Mouse (Mus musculus) stomach, embryonic 14.5 days (tissue): ENCODE measurements around the gene Trabd2b. TPM values are rescaled to one million over a fixed set of nuclear protein-coding genes. Genes with fewer than 3 reads are reported as not detected.

Source experiments
- ATAC-seq: fragments of 200-750 bp; cut with Nextera tagmentation; 2 replicates; pipeline ENCODE4 v1.8.0; 2017; ENCODE audit warnings: low read depth, moderate TSS enrichment; ENCODE audit not compliant: insufficient number of reproducible peaks, insufficient read depth, low FRiP score
- H3K27ac ChIP-seq: fragments of 300-500 bp; sonication (generic); 2 replicates; pipeline ENCODE4 v1.5.1; 2014; ENCODE audit warnings: mild to moderate bottlenecking, low read length, moderate library complexity, mixed read lengths
- H3K27me3 ChIP-seq: fragments of 300-500 bp; sonication (generic); 2 replicates; pipeline ENCODE4 v1.6.1; 2014; ENCODE audit warnings: low read length, control low read depth, mixed read lengths; ENCODE audit not compliant: control insufficient read depth, insufficient read depth
- H3K36me3 ChIP-seq: fragments of 300-500 bp; sonication (generic); 2 replicates; pipeline ENCODE4 v1.6.1; 2014; ENCODE audit warnings: mild to moderate bottlenecking, control low read depth, low read length, moderate library complexity, mixed read lengths; ENCODE audit not compliant: control insufficient read depth, insufficient read depth
- H3K4me1 ChIP-seq: fragments of 300-500 bp; sonication (generic); 2 replicates; pipeline ENCODE4 v1.6.1; 2014; ENCODE audit warnings: low read length, control low read depth, mixed read lengths; ENCODE audit not compliant: control insufficient read depth, insufficient read depth
- H3K4me2 ChIP-seq: fragments of 300-500 bp; sonication (generic); replicated peaks from 2 replicates; pipeline ENCODE4 v1.6.1; 2014; ENCODE audit warnings: low read depth, low read length, control low read depth
- H3K4me3 ChIP-seq: fragments of 300-500 bp; sonication (generic); 2 replicates; pipeline ENCODE4 v1.5.1; 2014; ENCODE audit warnings: low read depth, low read length, control low read depth
- H3K9ac ChIP-seq: fragments of 300-500 bp; sonication (generic); replicated peaks from 2 replicates; pipeline ENCODE4 v1.6.1; 2014; ENCODE audit warnings: low read depth, mild to moderate bottlenecking, control low read depth, low read length, moderate library complexity, mixed read lengths
- H3K9me3 ChIP-seq: fragments of 300-500 bp; sonication (generic); 2 replicates; pipeline ENCODE4 v1.6.1; 2016; ENCODE audit warnings: low read depth, low read length, control low read depth; ENCODE audit not compliant: control insufficient read depth
- WGBS: fragments of 180-500 bp; shearing (Covaris S2); extraction: QIAGEN DNeasy Blood & Tissue Kit; methylation state at CpG from one replicate; pipeline ENCODE4 v1.1.7; 2014; 5-methylcytosine and 5-hydroxymethylcytosine counted together
- polyA plus RNA-seq: library from polyadenylated mRNA; unstranded; fragments of >200 nt; fragmentation: Nextera tagmentation; extraction: Ambion mirVana; gene quantifications from 2 replicates; pipeline ENCODE4 v1.2.1, GENCODE M21; 2014

Trabd2b gene
- polyA plus RNA-seq, 1 experiment from 2014 or later: 0.93 TPM

DNA sequence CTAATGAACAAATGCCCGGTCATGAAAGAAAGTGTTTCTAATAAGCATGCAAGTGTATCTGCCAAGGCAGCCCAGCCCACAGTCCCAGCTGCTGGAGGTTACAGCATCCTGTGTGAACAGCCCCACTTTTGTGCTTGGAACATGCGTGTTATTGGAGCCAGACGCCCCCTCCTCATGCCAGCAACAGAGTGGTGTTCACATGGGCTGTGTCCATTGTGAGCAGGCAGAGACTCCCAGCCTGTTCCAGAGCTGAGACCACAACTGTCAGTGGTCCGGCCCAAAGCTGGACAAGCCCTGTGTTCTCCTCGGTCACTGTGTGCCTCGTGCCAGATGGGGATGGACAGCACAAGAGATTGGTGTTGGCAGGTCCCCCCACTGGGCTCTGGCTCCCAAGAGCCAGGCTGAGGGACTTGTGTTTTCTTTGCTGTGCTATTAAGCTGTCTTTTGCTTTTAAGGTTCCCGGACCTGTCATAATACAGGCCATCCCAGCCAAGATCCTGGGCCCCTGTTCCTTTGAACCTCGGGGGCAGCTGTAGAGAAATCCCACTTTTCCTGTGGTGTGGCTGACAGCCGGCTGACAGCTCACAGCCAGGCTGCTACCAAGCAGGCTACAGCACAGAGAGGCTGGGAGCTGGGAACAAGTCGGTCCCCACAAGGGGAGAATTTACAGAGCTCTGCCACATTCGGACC, 70.7 kb downstream of the Trabd2b start:
- no peaks in the 10 kb centered on the region for H3K36me3 ChIP-seq
- H3K27me3 ChIP-seq: no peaks in the 10 kb centered on the region
- no peak overlapping the region for H3K27ac ChIP-seq
- no peak for ATAC-seq
- H3K9me3 ChIP-seq: no peaks in the 10 kb centered on the region
- no peak overlapping the region for H3K4me3 ChIP-seq
- 44% methylated on average over 11 of the region's 11 CpGs for WGBS
- no peak overlapping the region for H3K9ac ChIP-seq
- H3K4me1 ChIP-seq: no peaks in the 10 kb centered on the region
- H3K4me2 ChIP-seq: no peak overlapping the region

DNA sequence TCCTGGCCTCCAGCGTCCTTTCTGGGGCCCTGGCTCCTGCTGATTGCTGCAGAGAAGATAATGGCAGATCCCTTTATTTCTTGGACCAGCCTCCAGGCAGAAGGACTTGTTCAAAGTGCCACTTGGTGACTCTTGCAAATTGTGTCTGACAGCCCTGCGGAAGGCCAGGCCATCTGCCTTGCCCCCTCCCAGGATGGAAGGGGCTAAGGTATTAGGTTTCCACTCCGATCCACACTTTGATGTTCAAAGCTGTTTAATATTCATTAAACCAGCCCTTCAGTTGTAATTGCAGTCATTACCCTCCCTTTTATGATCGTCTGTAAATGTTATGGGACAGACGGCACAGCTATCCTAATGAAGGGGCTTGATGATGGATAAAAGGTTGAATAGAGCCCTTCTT, 75.0 kb downstream of the Trabd2b start:
- no peak overlapping the region for H3K9ac ChIP-seq
- no peaks in the 10 kb centered on the region for H3K36me3 ChIP-seq
- H3K4me2 ChIP-seq: no peak overlapping the region
- H3K9me3 ChIP-seq: no peaks in the 10 kb centered on the region
- 53% methylated on average over 5 of the region's 5 CpGs for WGBS
- H3K27me3 ChIP-seq: no peaks in the 10 kb centered on the region
- H3K4me3 ChIP-seq: no peak overlapping the region
- H3K4me1 ChIP-seq: no peaks in the 10 kb centered on the region
- no peak for ATAC-seq
- H3K27ac ChIP-seq: no peak overlapping the region

DNA sequence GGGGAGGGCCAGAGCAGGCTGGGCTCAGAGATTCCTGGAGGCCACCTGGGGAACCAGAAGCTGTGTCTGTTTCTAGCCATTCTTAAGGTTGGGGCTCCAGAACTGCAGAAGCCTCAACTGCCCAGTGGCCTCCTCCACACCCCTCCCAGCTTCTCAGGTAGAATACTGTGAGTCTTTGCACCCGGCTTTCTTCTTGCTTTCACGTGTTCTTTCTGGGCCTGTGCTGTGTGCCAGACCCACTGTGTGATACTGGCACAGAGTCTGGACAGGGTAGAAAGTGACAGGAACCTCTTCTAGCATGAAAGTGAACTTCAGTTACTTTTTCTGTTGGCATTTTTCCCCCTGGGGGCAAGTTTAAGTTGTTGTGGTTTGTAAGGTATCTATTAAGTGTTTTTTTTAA, 77.6 kb downstream of the Trabd2b start:
- H3K36me3 ChIP-seq: no peaks in the 10 kb centered on the region
- ATAC-seq: no peak
- H3K4me2 ChIP-seq: no peak overlapping the region
- no peaks in the 10 kb centered on the region for H3K27me3 ChIP-seq
- 62% methylated on average over 2 of the region's 2 CpGs for WGBS
- no peak overlapping the region for H3K27ac ChIP-seq
- no peaks in the 10 kb centered on the region for H3K4me1 ChIP-seq
- no peak overlapping the region for H3K4me3 ChIP-seq
- no peak overlapping the region for H3K9ac ChIP-seq
- no peaks in the 10 kb centered on the region for H3K9me3 ChIP-seq

DNA sequence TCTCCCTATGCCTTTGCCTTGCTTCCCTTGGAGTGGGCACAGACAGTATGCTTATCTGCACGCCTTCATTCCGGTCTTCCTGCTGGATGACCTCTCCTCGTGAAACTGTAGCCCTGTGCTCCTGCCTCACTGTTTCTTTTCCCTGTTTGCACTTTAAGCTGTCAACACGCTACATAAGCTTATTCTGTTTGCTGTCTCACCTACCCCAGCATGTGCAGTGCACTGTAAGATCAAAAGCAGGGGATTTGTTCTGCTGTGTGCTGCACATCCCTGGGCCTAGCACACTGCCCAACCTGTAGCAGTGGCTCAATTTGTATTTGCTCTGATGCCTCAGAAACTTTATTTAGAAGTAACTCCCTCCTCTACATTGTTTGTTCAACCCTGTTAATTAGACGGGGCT, 79.5 kb downstream of the Trabd2b start:
- no peak overlapping the region for H3K4me2 ChIP-seq
- no peaks in the 10 kb centered on the region for H3K4me1 ChIP-seq
- no peak overlapping the region for H3K4me3 ChIP-seq
- H3K27ac ChIP-seq: no peak overlapping the region
- H3K36me3 ChIP-seq: no peaks in the 10 kb centered on the region
- H3K27me3 ChIP-seq: no peaks in the 10 kb centered on the region
- no peaks in the 10 kb centered on the region for H3K9me3 ChIP-seq
- WGBS: 49% methylated on average over 5 of the region's 5 CpGs
- no peak overlapping the region for H3K9ac ChIP-seq
- ATAC-seq: no peak

DNA sequence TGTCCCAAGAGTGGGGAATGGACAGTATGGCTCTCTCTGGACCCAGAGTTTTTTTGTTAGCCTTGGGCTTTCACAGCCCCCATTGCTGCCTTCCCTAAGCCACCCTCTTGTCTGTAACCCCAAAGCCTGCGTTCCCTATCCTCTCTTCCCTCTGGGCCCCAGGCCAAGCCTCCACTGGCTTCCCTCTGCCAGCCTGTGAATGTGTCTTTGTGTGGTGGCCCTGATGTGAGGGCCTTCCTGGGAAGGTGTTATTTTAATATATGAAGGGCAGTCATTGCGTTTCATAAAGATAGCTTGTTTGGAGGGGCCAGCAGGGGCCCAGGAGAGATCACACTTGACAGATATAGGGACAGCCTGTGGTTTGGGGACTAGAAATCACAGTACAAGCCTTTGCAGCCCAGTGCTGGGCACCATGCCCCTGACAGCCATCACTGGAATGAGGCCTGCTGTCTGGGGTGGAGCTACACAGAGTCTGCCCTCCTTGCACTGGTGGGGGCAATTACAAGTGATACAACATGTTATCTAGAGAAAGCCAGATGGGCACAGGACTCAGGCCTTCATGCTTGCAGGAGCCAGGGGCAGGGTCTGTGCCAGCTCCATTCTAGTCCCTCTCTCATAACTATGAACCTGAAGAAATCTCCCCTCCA, 80.5 kb downstream of the Trabd2b start:
- Histone ChIP-seq H3K27me3 (no peaks in the 10 kb centered on the region), H3K9me3 (no peaks in the 10 kb centered on the region), H3K9ac (no peak overlapping the region), H3K27ac (no peak overlapping the region), H3K4me3 (no peak overlapping the region), H3K36me3 (no peaks in the 10 kb centered on the region), H3K4me2 (no peak overlapping the region), H3K4me1 (no peaks in the 10 kb centered on the region)
- no peak for ATAC-seq
- 81% methylated on average over 2 of the region's 2 CpGs for WGBS

DNA sequence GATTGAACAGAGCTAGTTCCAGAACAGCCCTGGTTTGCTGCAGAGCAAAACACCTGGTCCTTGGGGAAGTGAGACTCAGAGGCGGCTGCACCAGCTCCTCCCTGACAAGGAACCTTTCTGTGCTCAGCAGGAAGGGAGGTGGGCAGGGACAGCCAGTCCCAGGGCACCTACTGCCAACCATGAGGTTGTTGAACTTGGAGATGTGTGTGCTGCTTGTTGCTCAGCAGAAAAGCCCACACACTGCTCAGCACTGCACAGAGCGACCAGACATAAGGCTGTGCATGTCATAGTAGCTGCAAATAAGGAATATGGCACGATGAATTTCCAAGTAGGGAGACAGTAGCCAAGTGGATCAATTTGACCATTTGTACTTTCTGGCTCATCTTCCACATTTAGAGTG, 81.2 kb downstream of the Trabd2b start:
- no peaks in the 10 kb centered on the region for H3K27me3 ChIP-seq
- no peaks in the 10 kb centered on the region for H3K4me1 ChIP-seq
- no peaks in the 10 kb centered on the region for H3K9me3 ChIP-seq
- 77% methylated on average over 3 of the region's 3 CpGs for WGBS
- H3K36me3 ChIP-seq: no peaks in the 10 kb centered on the region
- no peak overlapping the region for H3K4me3 ChIP-seq
- no peak overlapping the region for H3K27ac ChIP-seq
- H3K9ac ChIP-seq: no peak overlapping the region
- H3K4me2 ChIP-seq: no peak overlapping the region
- no peak for ATAC-seq

DNA sequence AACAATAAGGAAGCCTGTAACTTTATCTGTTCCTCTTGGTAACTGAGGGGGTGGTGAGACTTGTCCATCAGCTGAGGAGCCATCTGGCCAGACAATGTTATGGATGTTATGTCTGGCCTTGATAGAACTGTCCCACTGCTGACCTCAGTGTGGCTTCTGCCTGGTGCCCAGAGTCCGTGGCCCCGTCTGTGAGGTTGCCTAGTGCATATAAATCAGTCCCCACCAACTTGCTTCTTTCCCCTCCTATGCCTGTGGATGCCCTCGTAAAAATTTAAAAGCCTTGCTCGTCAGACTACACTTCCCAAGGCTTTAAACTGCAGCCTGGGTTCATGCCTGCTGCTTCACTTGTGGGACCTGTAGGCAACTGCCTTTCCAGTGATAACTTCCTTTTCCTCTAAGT, 85.6 kb downstream of the Trabd2b start:
- H3K9ac ChIP-seq: no peak overlapping the region
- no peak overlapping the region for H3K4me2 ChIP-seq
- 40% methylated on average over 4 of the region's 4 CpGs for WGBS
- H3K4me3 ChIP-seq: no peak overlapping the region
- no peaks in the 10 kb centered on the region for H3K4me1 ChIP-seq
- H3K36me3 ChIP-seq: no peaks in the 10 kb centered on the region
- no peak for ATAC-seq
- no peaks in the 10 kb centered on the region for H3K27me3 ChIP-seq
- no peak overlapping the region for H3K27ac ChIP-seq
- no peaks in the 10 kb centered on the region for H3K9me3 ChIP-seq

DNA sequence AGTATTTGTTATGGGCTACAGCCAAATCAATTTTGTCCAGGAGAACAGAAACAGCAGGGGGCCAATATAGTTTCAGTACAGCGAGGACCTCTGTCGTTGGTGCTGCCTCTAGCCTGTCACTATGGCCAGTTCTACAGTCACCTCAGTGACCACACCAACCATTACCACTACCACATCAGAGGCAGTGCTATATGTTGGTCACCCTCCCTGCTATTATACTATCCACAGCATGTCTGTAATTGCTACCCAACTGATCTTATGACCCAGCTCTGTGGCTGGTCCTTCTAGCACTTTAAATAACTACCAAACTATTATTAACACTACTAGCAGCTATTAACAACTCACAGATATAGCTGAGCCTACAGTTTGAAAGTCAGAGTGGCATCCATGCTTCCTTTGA, 87.5 kb downstream of the Trabd2b start:
- Histone ChIP-seq H3K4me3 (no peak overlapping the region), H3K9me3 (no peaks in the 10 kb centered on the region)
- 81% methylated on average over 2 of the region's 2 CpGs for WGBS

More for the DNA sequence above, 87.5 kb downstream of the Trabd2b start:
- Histone ChIP-seq H3K36me3 (no peaks in the 10 kb centered on the region), H3K9ac (no peak overlapping the region), H3K27ac (no peak overlapping the region), H3K4me2 (no peak overlapping the region), H3K4me1 (no peaks in the 10 kb centered on the region), H3K27me3 (no peaks in the 10 kb centered on the region)
- ATAC-seq: no peak
